Mouse (Mus musculus): ENCODE results near the gene Pomp. TPM values are rescaled to one million over a fixed set of nuclear protein-coding genes. Genes with fewer than 3 reads are reported as not detected.

Pomp gene
- polyA plus RNA-seq, 1 experiment from 2014 or later, result 409 TPM

DNA sequence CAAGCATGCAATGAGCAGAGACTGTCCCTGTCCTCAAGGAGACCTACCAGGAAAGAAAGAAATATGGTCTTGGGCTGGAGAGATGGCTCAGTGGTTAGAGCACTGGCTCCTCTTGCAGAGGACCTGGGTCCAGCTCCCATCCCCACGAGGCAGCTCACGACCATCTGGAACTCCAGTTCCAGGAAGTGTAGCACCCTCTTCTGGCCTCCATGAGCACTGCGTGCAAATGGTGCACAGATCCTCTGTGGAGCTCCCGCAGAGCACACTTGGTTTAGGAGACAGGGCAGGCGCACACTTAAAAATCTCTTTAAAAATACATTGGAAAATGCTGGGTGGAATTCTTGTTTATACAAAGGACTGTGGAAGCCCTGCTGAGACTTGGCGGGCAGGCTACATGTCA lies 17.3 kb downstream of the Pomp start:
- Histone ChIP-seq H3K4me1 (ENCODE audit: insufficient read depth, low read length) (no peaks in the 10 kb centered on the region), H3K27ac (ENCODE audit: low read length) (no peak overlapping the region), H3K9me3 (ENCODE audit: low read length) (no peaks in the 10 kb centered on the region; the same call in 1 of the 2 replicates), H3K4me3 (ENCODE audit: low read length) (no peak overlapping the region), H3K27me3 (ENCODE audit: insufficient read depth, low read length) (no peaks in the 10 kb centered on the region), H3K4me2 (replicated peaks; ENCODE audit: low read depth, low read length) (no peak overlapping the region), H3K36me3 (ENCODE audit: insufficient read depth, low read length) (peaks cover 77% of the 10 kb centered on the region), H3K9ac (replicated peaks; ENCODE audit: low read length) (no peak overlapping the region)
- no peak for ATAC-seq (ENCODE audit: low FRiP score, low TSS enrichment)
- WGBS, result 88% methylated on average over 6 of the region's 6 CpGs

GRCm38 (mm10) chr5:147879971-147880682 lies 19.9 kb downstream of the Pomp start:
- Histone ChIP-seq H3K27me3 (ENCODE audit: insufficient read depth, low read length) (no peaks in the 10 kb centered on the region), H3K27ac (ENCODE audit: low read length) (no peak overlapping the region), H3K9me3 (ENCODE audit: low read length) (no peaks in the 10 kb centered on the region; the same call in 1 of the 2 replicates), H3K4me3 (ENCODE audit: low read length) (no peak overlapping the region), H3K4me1 (ENCODE audit: insufficient read depth, low read length) (no peaks in the 10 kb centered on the region), H3K4me2 (replicated peaks; ENCODE audit: low read depth, low read length) (no peak overlapping the region), H3K36me3 (ENCODE audit: insufficient read depth, low read length) (peaks cover 54% of the 10 kb centered on the region), H3K9ac (replicated peaks; ENCODE audit: low read length) (no peak overlapping the region)
- 91% methylated on average over 17 of the region's 17 CpGs for WGBS
- no peak for ATAC-seq (ENCODE audit: low FRiP score, low TSS enrichment)

DNA sequence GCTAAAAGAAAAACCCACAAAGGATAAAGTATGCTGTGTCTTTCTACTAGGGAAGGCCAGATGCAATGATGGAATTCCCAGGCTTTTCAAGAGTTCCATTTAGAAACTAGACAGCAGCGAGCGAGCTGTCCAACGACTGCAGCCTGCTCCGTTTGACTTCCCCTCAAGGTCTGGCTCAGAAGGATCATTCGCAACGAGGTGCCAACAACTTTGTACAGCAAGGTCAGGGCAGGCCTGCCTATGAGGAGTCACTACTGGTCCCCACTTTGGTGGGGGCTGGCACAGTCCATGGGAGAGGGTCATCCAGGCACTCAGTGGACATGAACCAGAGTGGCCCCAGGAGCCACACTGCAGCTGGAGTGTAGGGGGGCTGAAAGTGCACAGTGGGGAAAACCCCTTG lies 23.3 kb downstream of the Pomp start:
- no peak for ATAC-seq (ENCODE audit: low FRiP score, low TSS enrichment)
- peaks cover 23% of the 10 kb centered on the region for H3K36me3 ChIP-seq (ENCODE audit: insufficient read depth, low read length)
- H3K4me1 ChIP-seq (ENCODE audit: insufficient read depth, low read length), result no peaks in the 10 kb centered on the region
- no peaks in the 10 kb centered on the region for H3K9me3 ChIP-seq (ENCODE audit: low read length)
- H3K4me2 ChIP-seq (replicated peaks; ENCODE audit: low read depth, low read length), result no peak overlapping the region
- H3K9ac ChIP-seq (replicated peaks; ENCODE audit: low read length), result no peak overlapping the region
- H3K27me3 ChIP-seq (ENCODE audit: insufficient read depth, low read length), result no peaks in the 10 kb centered on the region
- 61% methylated on average over 6 of the region's 6 CpGs for WGBS
- no peak overlapping the region for H3K27ac ChIP-seq (ENCODE audit: low read length)
- H3K4me3 ChIP-seq (ENCODE audit: low read length), result no peak overlapping the region

DNA sequence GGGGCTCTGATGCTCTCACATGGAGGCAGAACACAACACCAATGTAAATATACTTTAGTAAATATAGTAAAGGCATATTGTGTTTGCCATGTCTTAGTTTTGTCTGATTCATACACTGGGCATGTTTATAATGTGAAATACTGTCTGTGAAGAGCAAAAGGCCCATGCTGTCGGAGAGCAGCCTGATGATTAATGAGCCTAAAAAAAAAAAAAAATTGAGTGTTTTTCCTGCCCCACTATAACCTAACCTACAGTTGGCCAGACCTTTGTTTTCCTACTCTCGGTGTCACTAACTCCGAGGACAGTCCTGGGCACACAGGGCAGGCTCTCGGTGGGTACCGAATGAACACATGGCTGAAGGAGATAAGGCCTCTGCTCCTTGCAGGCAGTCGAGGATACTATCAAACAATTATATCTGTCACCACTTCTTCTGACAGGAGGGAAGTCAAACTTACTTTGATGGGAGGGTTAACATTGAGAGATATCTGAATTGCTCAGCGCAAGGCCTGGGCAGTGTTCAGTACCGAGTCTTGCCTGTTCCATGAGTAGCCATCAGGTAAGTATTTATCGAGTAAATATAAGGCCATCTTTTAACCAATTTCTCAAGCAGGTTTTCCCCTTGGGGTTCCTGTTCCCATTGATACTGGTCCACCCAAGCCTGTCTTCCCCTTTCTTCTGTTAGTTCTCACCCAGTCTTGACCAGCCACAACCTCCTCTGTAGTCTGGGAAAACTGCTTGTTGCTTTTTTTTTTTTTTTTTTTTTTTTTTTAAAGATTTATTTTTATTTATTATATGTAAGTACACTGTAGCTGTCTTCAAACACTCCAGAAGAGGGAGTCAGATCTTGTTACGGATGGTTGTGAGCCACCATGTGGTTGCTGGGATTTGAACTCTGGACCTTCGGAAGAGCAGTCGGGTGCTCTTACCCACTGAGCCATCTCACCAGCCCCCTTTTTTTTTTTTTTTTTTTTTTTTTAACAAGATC lies 28.3 kb downstream of the Pomp start:
- Histone ChIP-seq H3K4me2 (replicated peaks; ENCODE audit: low read depth, low read length) (no peak overlapping the region), H3K9ac (replicated peaks; ENCODE audit: low read length) (no peak overlapping the region), H3K27me3 (ENCODE audit: insufficient read depth, low read length) (no peaks in the 10 kb centered on the region), H3K4me3 (ENCODE audit: low read length) (no peak overlapping the region), H3K9me3 (ENCODE audit: low read length) (no peaks in the 10 kb centered on the region), H3K27ac (ENCODE audit: low read length) (no peak overlapping the region), H3K4me1 (ENCODE audit: insufficient read depth, low read length) (no peaks in the 10 kb centered on the region), H3K36me3 (ENCODE audit: insufficient read depth, low read length) (no peaks in the 10 kb centered on the region)
- WGBS, result 76% methylated on average over 9 of the region's 12 CpGs
- ATAC-seq (ENCODE audit: low FRiP score, low TSS enrichment), result no peak

GRCm38 (mm10) chr5:147892735-147893134 lies 32.5 kb downstream of the Pomp start:
- Histone ChIP-seq H3K4me3 (ENCODE audit: low read length) (no peak overlapping the region), H3K27ac (ENCODE audit: low read length) (no peak overlapping the region), H3K9me3 (ENCODE audit: low read length) (no peaks in the 10 kb centered on the region), H3K4me2 (replicated peaks; ENCODE audit: low read depth, low read length) (no peak overlapping the region), H3K9ac (replicated peaks; ENCODE audit: low read length) (no peak overlapping the region), H3K4me1 (ENCODE audit: insufficient read depth, low read length) (peaks cover 4% of the 10 kb centered on the region; the same call in 1 of the 2 replicates), H3K36me3 (ENCODE audit: insufficient read depth, low read length) (no peaks in the 10 kb centered on the region), H3K27me3 (ENCODE audit: insufficient read depth, low read length) (no peaks in the 10 kb centered on the region)
- no peak for ATAC-seq (ENCODE audit: low FRiP score, low TSS enrichment)
- WGBS, result 33% methylated on average over 6 of the region's 6 CpGs

DNA sequence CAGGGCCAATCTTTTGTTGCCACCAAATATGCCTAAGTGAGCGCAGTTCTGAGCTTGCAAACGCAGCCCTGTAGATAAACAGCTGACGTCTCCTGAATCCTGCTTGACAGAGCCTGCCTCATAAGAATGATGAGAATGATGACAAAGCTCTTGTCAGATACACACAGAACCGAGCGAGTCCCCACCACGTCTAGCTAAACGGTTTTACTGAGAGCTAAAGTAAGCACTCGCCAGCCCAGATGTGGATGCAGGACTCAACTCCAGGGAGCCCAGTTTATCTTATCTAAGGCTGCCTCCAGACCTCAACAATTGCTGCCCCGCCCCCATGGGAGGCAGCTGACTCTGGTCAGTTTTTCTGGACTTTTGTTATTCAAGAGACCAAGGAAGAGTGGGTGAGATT lies 32.9 kb downstream of the Pomp start:
- Histone ChIP-seq H3K27ac (ENCODE audit: low read length) (no peak overlapping the region), H3K27me3 (ENCODE audit: insufficient read depth, low read length) (no peaks in the 10 kb centered on the region), H3K4me2 (replicated peaks; ENCODE audit: low read depth, low read length) (no peak overlapping the region), H3K4me3 (ENCODE audit: low read length) (no peak overlapping the region), H3K36me3 (ENCODE audit: insufficient read depth, low read length) (no peaks in the 10 kb centered on the region), H3K9ac (replicated peaks; ENCODE audit: low read length) (no peak overlapping the region), H3K9me3 (ENCODE audit: low read length) (no peaks in the 10 kb centered on the region), H3K4me1 (ENCODE audit: insufficient read depth, low read length) (peaks cover 4% of the 10 kb centered on the region; the same call in 1 of the 2 replicates)
- ATAC-seq (ENCODE audit: low FRiP score, low TSS enrichment), result no peak
- WGBS, result 28% methylated on average over 9 of the region's 9 CpGs

- H3K4me2 ChIP-seq (replicated peaks; ENCODE audit: low read depth, low read length), result peak overlapping the region; percentile 97
- H3K27me3 ChIP-seq (ENCODE audit: insufficient read depth, low read length), result no peaks in the 10 kb centered on the region
- ATAC-seq (ENCODE audit: low FRiP score, low TSS enrichment), result peak; percentile 35
- no peaks in the 10 kb centered on the region for H3K9me3 ChIP-seq (ENCODE audit: low read length)
- WGBS, result 2% methylated on average over 25 of the region's 25 CpGs
- no peaks in the 10 kb centered on the region for H3K36me3 ChIP-seq (ENCODE audit: insufficient read depth, low read length)
- H3K4me3 ChIP-seq (ENCODE audit: low read length), result peak overlapping the region; percentile 76
- H3K4me1 ChIP-seq (ENCODE audit: insufficient read depth, low read length), result peaks cover 4% of the 10 kb centered on the region; the same call in 1 of the 2 replicates
- peak overlapping the region; percentile 74 for H3K9ac ChIP-seq (replicated peaks; ENCODE audit: low read length)
- no peak overlapping the region for H3K27ac ChIP-seq (ENCODE audit: low read length)
These were observed 33.6 kb downstream of the Pomp start for GRCm38 (mm10) chr5:147893766-147894454.

DNA sequence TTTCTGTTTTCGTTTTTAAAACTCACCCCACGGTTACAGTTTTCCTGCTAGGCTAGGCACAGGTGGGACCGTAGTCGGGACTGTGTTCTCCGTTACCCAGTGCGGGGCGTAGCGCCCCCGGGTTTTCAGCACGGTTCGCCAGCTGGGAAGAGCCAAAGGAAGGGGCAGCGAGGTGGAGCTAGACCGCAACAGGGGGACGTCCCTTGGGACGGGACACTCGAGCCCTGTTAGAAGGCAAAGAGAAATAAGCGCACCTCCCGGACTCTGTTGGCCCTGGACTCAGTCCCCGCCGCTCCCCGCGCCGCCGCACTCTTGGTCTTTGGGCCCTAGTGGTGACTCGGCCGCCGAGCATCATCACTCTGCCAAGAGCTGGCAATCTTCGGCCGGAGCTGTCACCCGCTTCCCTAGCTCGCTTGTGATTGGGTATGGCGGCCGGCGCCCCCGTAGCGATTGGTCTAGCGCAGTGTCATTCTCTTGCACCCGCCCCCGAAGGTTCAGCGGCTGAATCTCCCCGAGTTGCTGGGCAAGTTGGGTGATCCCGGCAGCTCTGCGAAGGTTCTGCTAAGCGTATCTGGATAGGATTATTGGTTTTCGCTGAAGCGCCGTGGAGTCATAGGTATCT lies 34.3 kb downstream of the Pomp start, which contains the start of gene Slc46a3:
Gene Slc46a3 (minus strand): TSS at position 361 of the 622 bp plus-strand sequence.
- under 1% methylated on average over 47 of the region's 47 CpGs for WGBS

More for the DNA sequence above, 34.3 kb downstream of the Pomp start, which contains the start of gene Slc46a3:
- H3K4me1 ChIP-seq (ENCODE audit: insufficient read depth, low read length), result peaks cover 4% of the 10 kb centered on the region; the same call in 1 of the 2 replicates
- H3K36me3 ChIP-seq (ENCODE audit: insufficient read depth, low read length), result no peaks in the 10 kb centered on the region
- no peaks in the 10 kb centered on the region for H3K9me3 ChIP-seq (ENCODE audit: low read length)
- H3K27ac ChIP-seq (ENCODE audit: low read length), result no peak within 1 kb of the TSS
- peak within 1 kb of the TSS; percentile 74 for H3K9ac ChIP-seq (replicated peaks; ENCODE audit: low read length)
- ATAC-seq (ENCODE audit: low FRiP score, low TSS enrichment), result peak; percentile 98
- peak within 1 kb of the TSS; percentile 76 for H3K4me3 ChIP-seq (ENCODE audit: low read length)
- H3K27me3 ChIP-seq (ENCODE audit: insufficient read depth, low read length), result no peaks in the 10 kb centered on the region
- peak within 1 kb of the TSS; percentile 97 for H3K4me2 ChIP-seq (replicated peaks; ENCODE audit: low read depth, low read length)

Data from kidney, embryonic 16.5 days (tissue).